Mouse (Mus musculus) layer of hippocampus, postnatal 14 days (tissue): ENCODE measurements around the gene Spsb1. TPM values are rescaled to one million over a fixed set of nuclear protein-coding genes. Genes with fewer than 3 reads are reported as not detected.

Source experiments
- DNase-seq, 2 experiments: peaks; one replicate each; pipeline ENCODE4 v3.0.0; 2021 to 2022; ENCODE audit warnings: low spot score in 2 of 2, mixed read lengths in 1 of 2
- total RNA-seq, 2 experiments: library from RNA; stranded (reverse); gene quantifications; 2 replicates each; pipeline ENCODE4 v1.2.3; 2021

The Spsb1 gene
- total RNA-seq, 2 experiments from 2014 or later, result 25.3 to 29.1 TPM

- DNase-seq, result peak; percentile 40 to 55
Observed at GRCm38 (mm10) chr4:149918455-149919070, 36.3 kb downstream of the Spsb1 start.

GRCm38 (mm10) chr4:149916831-149917230 is 38.0 kb downstream of the Spsb1 start:
- DNase-seq, result no peak

GRCm38 (mm10) chr4:149913709-149914370 is 41.0 kb downstream of the Spsb1 start:
- DNase-seq, result no peak

GRCm38 (mm10) chr4:149912451-149912850 is 42.4 kb downstream of the Spsb1 start:
- DNase-seq, result no peak

GRCm38 (mm10) chr4:149910558-149910957 is 44.3 kb downstream of the Spsb1 start:
- DNase-seq, result no peak

GRCm38 (mm10) chr4:149909551-149909950 is 45.3 kb downstream of the Spsb1 start:
- DNase-seq, result no peak

GRCm38 (mm10) chr4:149908923-149909322 is 45.9 kb downstream of the Spsb1 start:
- no peak for DNase-seq

- DNase-seq, result no peak
Observed at GRCm38 (mm10) chr4:149907656-149908055, 47.2 kb downstream of the Spsb1 start.

GRCm38 (mm10) chr4:149906921-149907320 is 47.9 kb downstream of the Spsb1 start:
- DNase-seq, result no peak

- no peak for DNase-seq
Observed at GRCm38 (mm10) chr4:149905302-149905974, 49.4 kb downstream of the Spsb1 start.

- DNase-seq, result no peak
Observed at GRCm38 (mm10) chr4:149903026-149903425, 51.8 kb downstream of the Spsb1 start.

GRCm38 (mm10) chr4:149901349-149901782 is 53.5 kb downstream of the Spsb1 start:
- DNase-seq, result no peak

- no peak for DNase-seq
Observed at GRCm38 (mm10) chr4:149897661-149898260, 57.1 kb downstream of the Spsb1 start.

- no peak for DNase-seq
Observed at GRCm38 (mm10) chr4:149896024-149896538, 58.8 kb downstream of the Spsb1 start.

GRCm38 (mm10) chr4:149895226-149895625 is 59.6 kb downstream of the Spsb1 start:
- no peak for DNase-seq

GRCm38 (mm10) chr4:149894300-149894699 is 60.5 kb downstream of the Spsb1 start:
- DNase-seq, result no peak

- no peak for DNase-seq
Observed at GRCm38 (mm10) chr4:149893611-149894151, 61.2 kb downstream of the Spsb1 start.

GRCm38 (mm10) chr4:149891172-149891960 is 63.5 kb downstream of the Spsb1 start:
- DNase-seq, result no peak

GRCm38 (mm10) chr4:149890551-149890950 is 64.3 kb downstream of the Spsb1 start:
- no peak for DNase-seq

- DNase-seq, result peak in 1 of 2 experiments; percentile 85
Observed at GRCm38 (mm10) chr4:149889851-149890250, 65.0 kb downstream of the Spsb1 start.
